Mouse (Mus musculus) intestine, embryonic 15.5 days (tissue): Measurements from ENCODE around the gene Galnt12. TPM values are rescaled to one million over a fixed set of nuclear protein-coding genes. Genes with fewer than 3 reads are reported as not detected.

Experiments used
- ATAC-seq: fragments of 200-750 bp; cut with Nextera tagmentation; 2 replicates; pipeline ENCODE4 v1.8.0; 2017; ENCODE audit warnings: moderate TSS enrichment, moderate library complexity
- H3K27ac ChIP-seq: fragments of 300-500 bp; sonication (generic); 2 replicates; pipeline ENCODE4 v1.5.1; 2015; ENCODE audit warnings: mild to moderate bottlenecking, inconsistent platforms
- H3K27me3 ChIP-seq: fragments of 300-500 bp; sonication (generic); replicated peaks from 2 replicates; pipeline ENCODE4 v1.6.1; 2015; ENCODE audit warnings: inconsistent platforms
- H3K36me3 ChIP-seq: fragments of 300-500 bp; sonication (generic); 2 replicates; pipeline ENCODE4 v1.6.1; 2015; ENCODE audit warnings: inconsistent platforms
- H3K4me1 ChIP-seq: fragments of 300-500 bp; sonication (generic); replicated peaks from 2 replicates; pipeline ENCODE4 v1.6.1; 2015; ENCODE audit warnings: inconsistent platforms
- H3K4me2 ChIP-seq: fragments of 300-500 bp; sonication (generic); replicated peaks from 2 replicates; pipeline ENCODE4 v1.6.1; 2015; ENCODE audit warnings: mild to moderate bottlenecking, inconsistent platforms
- H3K4me3 ChIP-seq: fragments of 300-500 bp; sonication (generic); replicated peaks from 2 replicates; pipeline ENCODE4 v1.5.1; 2015; ENCODE audit warnings: inconsistent platforms
- H3K9ac ChIP-seq: fragments of 300-500 bp; sonication (generic); 2 replicates; pipeline ENCODE4 v1.6.1; 2015; ENCODE audit warnings: inconsistent platforms
- H3K9me3 ChIP-seq: fragments of 300-500 bp; sonication (generic); 2 replicates; pipeline ENCODE4 v1.6.1; 2016; ENCODE audit warnings: inconsistent platforms
- WGBS: fragments of 180-500 bp; shearing (Covaris S2); methylation state at CpG from one replicate; pipeline ENCODE4 v1.1.7; 2015; 5-methylcytosine and 5-hydroxymethylcytosine counted together
- polyA plus RNA-seq: library from polyadenylated mRNA; unstranded; fragments of >200 nt; fragmentation: Nextera tagmentation; extraction: Ambion mirVana; gene quantifications from 2 replicates; pipeline ENCODE4 v1.2.1, GENCODE M21; 2015

Gene Galnt12
- polyA plus RNA-seq, 1 experiment from 2014 or later: 21.5 TPM

GRCm38 (mm10) chr4:47140301-47140700 lies 48.6 kb downstream of the Galnt12 start:
- Histone ChIP-seq H3K4me3 (no peak overlapping the region), H3K9ac (no peak overlapping the region), H3K4me1 (peaks cover 18% of the 10 kb centered on the region), H3K27me3 (no peaks in the 10 kb centered on the region), H3K36me3 (no peaks in the 10 kb centered on the region), H3K27ac (no peak overlapping the region), H3K4me2 (no peak overlapping the region), H3K9me3 (no peaks in the 10 kb centered on the region)
- 77% methylated on average over 3 of the region's 3 CpGs for WGBS
- ATAC-seq: no peak

GRCm38 (mm10) chr4:47141444-47142154 lies 49.9 kb downstream of the Galnt12 start:
- no peaks in the 10 kb centered on the region for H3K27me3 ChIP-seq
- H3K4me2 ChIP-seq: no peak overlapping the region
- H3K9ac ChIP-seq: no peak overlapping the region
- ATAC-seq: no peak
- H3K9me3 ChIP-seq: no peaks in the 10 kb centered on the region
- H3K36me3 ChIP-seq: no peaks in the 10 kb centered on the region
- H3K4me3 ChIP-seq: no peak overlapping the region
- H3K4me1 ChIP-seq: peaks cover 15% of the 10 kb centered on the region
- no peak overlapping the region for H3K27ac ChIP-seq
- 78% methylated on average over 10 of the region's 10 CpGs for WGBS

DNA sequence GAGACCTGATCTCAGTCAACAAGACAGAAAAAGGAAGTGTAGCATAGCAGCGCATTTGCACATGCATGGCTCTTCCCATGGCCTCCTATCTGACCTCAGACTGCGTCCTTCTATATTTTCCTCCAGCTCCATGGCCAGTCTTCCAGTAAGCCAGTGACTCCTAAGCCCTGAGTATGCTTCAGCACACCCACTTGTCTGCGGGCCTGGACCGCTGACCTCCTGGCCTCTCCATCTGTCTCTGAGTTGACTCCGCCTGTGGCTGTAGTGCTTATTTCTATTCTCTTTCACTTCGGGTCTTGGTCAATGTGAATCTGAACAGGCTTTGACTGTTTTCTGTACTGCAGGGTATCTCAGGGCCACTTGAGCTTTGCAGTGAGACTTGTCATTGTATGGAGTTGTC lies 52.1 kb downstream of the Galnt12 start:
- Histone ChIP-seq H3K9ac (no peak overlapping the region), H3K4me2 (no peak overlapping the region), H3K4me1 (peaks cover 9% of the 10 kb centered on the region), H3K36me3 (no peaks in the 10 kb centered on the region), H3K4me3 (no peak overlapping the region), H3K27ac (no peak overlapping the region), H3K27me3 (no peaks in the 10 kb centered on the region), H3K9me3 (no peaks in the 10 kb centered on the region)
- ATAC-seq: no peak
- WGBS: 68% methylated on average over 6 of the region's 6 CpGs

DNA sequence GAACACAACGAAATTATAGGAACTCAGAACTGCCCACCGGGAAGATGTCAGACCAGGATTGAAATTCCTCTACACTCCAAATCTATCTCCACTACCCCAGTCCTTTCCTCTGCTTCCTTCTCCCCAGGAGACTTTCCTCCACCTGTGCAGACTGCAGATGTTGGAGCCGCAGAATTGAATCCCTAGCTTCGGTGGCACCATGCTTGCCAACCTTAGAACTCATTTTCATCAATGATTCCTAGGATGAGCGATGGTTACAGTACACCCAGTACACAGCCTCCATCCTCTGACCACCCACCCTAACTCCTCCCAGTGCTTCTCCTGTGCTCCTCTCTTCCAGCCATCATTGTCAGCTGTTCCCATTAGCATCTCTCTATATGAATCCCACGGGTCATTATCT lies 53.6 kb downstream of the Galnt12 start:
- WGBS: 89% methylated on average over 6 of the region's 6 CpGs
- Histone ChIP-seq H3K36me3 (no peaks in the 10 kb centered on the region), H3K4me3 (no peak overlapping the region), H3K27ac (no peak overlapping the region), H3K27me3 (no peaks in the 10 kb centered on the region), H3K9me3 (no peaks in the 10 kb centered on the region), H3K9ac (no peak overlapping the region), H3K4me2 (no peak overlapping the region), H3K4me1 (no peaks in the 10 kb centered on the region)
- ATAC-seq: no peak

DNA sequence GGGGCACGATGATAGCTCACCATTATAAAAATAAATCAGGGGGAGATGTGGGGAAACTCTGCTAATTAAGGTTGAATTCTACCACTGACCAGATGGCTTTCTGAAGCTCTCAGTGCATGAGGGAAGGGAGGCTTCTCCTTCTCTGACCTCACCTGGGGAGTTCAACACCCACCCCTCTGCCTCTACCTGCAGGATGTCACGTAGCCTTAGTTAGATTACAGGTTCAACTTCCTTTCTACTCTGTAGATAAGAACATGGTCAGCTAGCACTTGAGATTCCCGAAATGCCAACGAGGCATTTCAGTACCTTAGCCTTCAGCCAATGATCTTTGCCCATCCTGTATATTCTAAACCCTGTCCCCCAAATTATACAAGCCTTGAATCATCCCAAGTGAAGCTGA lies 54.9 kb downstream of the Galnt12 start:
- H3K36me3 ChIP-seq: no peaks in the 10 kb centered on the region
- no peaks in the 10 kb centered on the region for H3K27me3 ChIP-seq
- no peaks in the 10 kb centered on the region for H3K4me1 ChIP-seq
- H3K27ac ChIP-seq: no peak overlapping the region
- no peak for ATAC-seq
- no peak overlapping the region for H3K9ac ChIP-seq
- whole genome bisulfite sequencing: 71% methylated on average over 4 of the region's 4 CpGs
- no peak overlapping the region for H3K4me3 ChIP-seq
- no peak overlapping the region for H3K4me2 ChIP-seq
- no peaks in the 10 kb centered on the region for H3K9me3 ChIP-seq

GRCm38 (mm10) chr4:47149963-47150362 lies 58.3 kb downstream of the Galnt12 start:
- no peak for ATAC-seq
- WGBS: 46% methylated on average over 3 of the region's 3 CpGs
- peaks cover 4% of the 10 kb centered on the region; the same call in 1 of the 2 replicates for H3K4me1 ChIP-seq

GRCm38 (mm10) chr4:47150806-47151205 lies 59.1 kb downstream of the Galnt12 start:
- ATAC-seq: no peak
- H3K27ac ChIP-seq: 0 out of 2 replicates have a peak overlapping the region, but pooled peaks have one; percentile 24
- H3K4me1 ChIP-seq: peaks cover 4% of the 10 kb centered on the region; the same call in 1 of the 2 replicates
- H3K4me2 ChIP-seq: no peak overlapping the region
- H3K9me3 ChIP-seq: no peaks in the 10 kb centered on the region
- H3K36me3 ChIP-seq: no peaks in the 10 kb centered on the region
- H3K27me3 ChIP-seq: no peaks in the 10 kb centered on the region
- 84% methylated on average over 3 of the region's 3 CpGs for WGBS
- no peak overlapping the region for H3K4me3 ChIP-seq
- no peak overlapping the region for H3K9ac ChIP-seq

More at GRCm38 (mm10) chr4:47149963-47150362, 58.3 kb downstream of the Galnt12 start:
- Histone ChIP-seq H3K4me2 (no peak overlapping the region), H3K4me3 (no peak overlapping the region), H3K9me3 (no peaks in the 10 kb centered on the region), H3K27ac (no peak overlapping the region), H3K36me3 (no peaks in the 10 kb centered on the region), H3K27me3 (no peaks in the 10 kb centered on the region), H3K9ac (no peak overlapping the region)

DNA sequence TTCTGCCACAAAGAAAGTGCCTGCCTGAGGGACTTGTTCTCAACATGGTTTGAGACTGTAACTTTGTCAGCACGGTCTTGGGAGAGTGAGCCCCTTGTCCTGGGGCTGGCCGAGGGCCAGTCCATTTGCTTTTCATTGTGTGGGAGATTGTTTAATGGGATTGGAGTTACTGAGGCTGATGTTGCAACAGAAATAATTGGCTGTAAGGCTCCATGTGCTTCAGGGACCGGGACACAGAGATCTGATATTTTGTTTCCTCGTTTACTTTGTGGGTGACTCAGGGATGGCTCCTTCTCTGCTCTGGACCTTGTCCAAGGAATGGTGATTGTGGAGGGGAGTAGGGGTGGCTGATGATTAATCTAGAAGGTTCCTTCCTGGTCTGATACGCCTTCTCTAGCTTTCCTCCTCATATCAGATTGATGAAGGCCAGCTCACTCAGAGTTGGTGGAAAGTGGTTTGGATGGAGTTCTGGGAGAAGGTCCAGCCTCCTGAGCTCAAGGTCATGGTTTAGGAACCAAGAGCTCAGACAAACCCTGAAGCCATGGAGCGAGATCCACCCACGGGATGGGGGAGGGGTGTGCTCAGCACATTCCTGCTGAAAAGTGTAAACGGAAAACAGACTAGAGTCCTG lies 60.0 kb downstream of the Galnt12 start:
- H3K4me3 ChIP-seq: no peak overlapping the region
- peak; percentile 94 for ATAC-seq
- no peaks in the 10 kb centered on the region for H3K27me3 ChIP-seq
- no peak overlapping the region for H3K4me2 ChIP-seq
- H3K4me1 ChIP-seq: peaks cover 4% of the 10 kb centered on the region; the same call in 1 of the 2 replicates
- no peaks in the 10 kb centered on the region for H3K9me3 ChIP-seq
- H3K9ac ChIP-seq: no peak overlapping the region
- 43% methylated on average over 8 of the region's 8 CpGs for WGBS
- no peaks in the 10 kb centered on the region for H3K36me3 ChIP-seq
- H3K27ac ChIP-seq: peak overlapping the region; percentile 24; the same call in 1 of the 2 replicates

DNA sequence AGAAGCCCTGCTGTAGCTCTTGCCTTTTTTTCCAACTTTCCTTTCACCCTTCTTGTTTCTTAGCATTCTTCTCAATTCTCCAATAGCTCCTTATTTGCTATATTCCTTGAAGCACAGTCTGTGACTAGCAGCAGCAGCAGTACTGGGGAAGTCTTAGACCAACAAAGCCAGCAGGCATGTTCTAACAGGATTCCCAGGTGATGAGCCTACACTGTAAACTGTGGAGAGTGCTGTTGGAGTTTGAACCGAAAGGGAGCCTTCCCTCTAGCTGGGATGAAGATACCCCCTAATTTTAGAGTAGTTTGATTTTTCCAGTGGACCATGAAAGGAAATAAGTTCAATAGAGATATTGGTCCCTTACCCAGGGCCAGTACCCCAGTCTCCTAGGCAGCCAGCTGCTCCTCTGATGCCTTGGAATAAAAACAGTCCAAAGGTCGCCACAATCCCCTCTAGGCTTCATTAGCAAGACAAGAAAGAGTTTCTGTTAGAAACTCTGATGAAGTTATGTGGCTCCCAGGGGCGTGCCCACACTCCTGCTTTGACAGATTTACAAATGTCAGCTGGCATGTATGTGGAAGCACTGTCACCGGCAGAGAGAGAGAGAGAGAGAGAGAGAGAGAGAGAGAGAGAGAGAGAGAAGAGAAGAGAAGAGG lies 69.5 kb downstream of the Galnt12 start:
- Histone ChIP-seq H3K27ac (no peak overlapping the region), H3K9me3 (no peaks in the 10 kb centered on the region), H3K9ac (no peak overlapping the region), H3K36me3 (no peaks in the 10 kb centered on the region), H3K4me2 (no peak overlapping the region), H3K4me3 (no peak overlapping the region), H3K4me1 (no peaks in the 10 kb centered on the region; the same call in none of the 2 replicates), H3K27me3 (no peaks in the 10 kb centered on the region)
- peak; percentile 74 for ATAC-seq
- 15% methylated on average over 3 of the region's 4 CpGs for WGBS

GRCm38 (mm10) chr4:47161756-47162587 lies 70.3 kb downstream of the Galnt12 start:
- no peaks in the 10 kb centered on the region; the same call in none of the 2 replicates for H3K4me1 ChIP-seq
- H3K4me3 ChIP-seq: no peak overlapping the region
- no peaks in the 10 kb centered on the region for H3K9me3 ChIP-seq
- H3K27me3 ChIP-seq: no peaks in the 10 kb centered on the region
- no peak overlapping the region for H3K4me2 ChIP-seq
- no peak overlapping the region for H3K27ac ChIP-seq
- no peak for ATAC-seq
- WGBS: 70% methylated on average over 12 of the region's 12 CpGs
- no peak overlapping the region for H3K9ac ChIP-seq
- no peaks in the 10 kb centered on the region for H3K36me3 ChIP-seq

DNA sequence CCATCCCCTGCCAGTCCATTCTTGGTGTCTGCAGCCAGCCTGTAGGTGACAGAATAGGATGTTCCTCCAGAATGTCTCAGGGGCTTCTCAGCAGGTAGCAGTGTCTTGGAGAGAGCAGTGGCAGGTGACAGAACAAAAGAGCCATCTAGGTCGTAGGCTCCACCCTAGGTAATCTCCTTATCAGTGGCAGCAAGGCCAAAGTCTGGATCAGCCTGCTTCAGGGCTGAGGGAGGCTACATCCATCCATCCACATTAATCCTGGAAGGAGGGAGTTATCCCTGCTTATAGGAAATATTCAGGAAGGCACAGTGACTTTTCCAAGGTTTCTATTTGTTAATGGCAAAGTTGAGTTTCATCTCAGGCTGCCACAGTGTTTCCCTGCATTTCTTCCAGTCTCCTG lies 80.6 kb downstream of the Galnt12 start:
- Histone ChIP-seq H3K36me3 (no peaks in the 10 kb centered on the region), H3K4me2 (no peak overlapping the region), H3K4me1 (no peaks in the 10 kb centered on the region), H3K4me3 (no peak overlapping the region), H3K27ac (no peak overlapping the region), H3K27me3 (no peaks in the 10 kb centered on the region), H3K9me3 (no peaks in the 10 kb centered on the region), H3K9ac (no peak overlapping the region)
- whole genome bisulfite sequencing: 65% methylated on average over 1 of the region's 1 CpGs
- peak; percentile 63 for ATAC-seq
